Mouse (Mus musculus): ENCODE results near the gene Ghrhr.

Ghrhr gene

GRCm38 (mm10) chr6:55376076-55376475 lies at the start of gene Ghrhr:
Gene Ghrhr, plus strand, starts transcription at chr6:55376295.
- in situ Hi-C loops (cut with MboI, MseI), result no loop called here

GRCm38 (mm10) chr6:55326299-55326698 lies 49.8 kb upstream of the Ghrhr start:
- in situ Hi-C loops (cut with MboI, MseI), result no loop called here

GRCm38 (mm10) chr6:55327326-55327725 lies 48.8 kb upstream of the Ghrhr start:
- in situ Hi-C loops (cut with MboI, MseI), result no loop called here

GRCm38 (mm10) chr6:55328179-55328578 lies 47.9 kb upstream of the Ghrhr start:
- in situ Hi-C loops (cut with MboI, MseI), result no loop called here

- in situ Hi-C loops (cut with MboI, MseI), result no loop called here
Observed at GRCm38 (mm10) chr6:55331315-55331714, 44.8 kb upstream of the Ghrhr start.

GRCm38 (mm10) chr6:55332100-55332772 lies 43.9 kb upstream of the Ghrhr start:
- in situ Hi-C loops (cut with MboI, MseI), result no loop called here

- in situ Hi-C loops (cut with MboI, MseI), result no loop called here
Observed at GRCm38 (mm10) chr6:55332773-55333109, 43.4 kb upstream of the Ghrhr start.

- in situ Hi-C loops (cut with MboI, MseI), result no loop called here
Observed at GRCm38 (mm10) chr6:55335989-55336514, 40.0 kb upstream of the Ghrhr start, which contains the start of gene Aqp1. Gene Aqp1, plus strand, starts transcription at chr6:55336432.

GRCm38 (mm10) chr6:55337242-55337641 lies 38.9 kb upstream of the Ghrhr start:
- in situ Hi-C loops (cut with MboI, MseI), result no loop called here

- in situ Hi-C loops (cut with MboI, MseI), result no loop called here
Observed at GRCm38 (mm10) chr6:55338077-55338476, 38.0 kb upstream of the Ghrhr start.

- in situ Hi-C loops (cut with MboI, MseI), result no loop called here
Observed at GRCm38 (mm10) chr6:55338934-55339825, 36.9 kb upstream of the Ghrhr start.

- in situ Hi-C loops (cut with MboI, MseI), result no loop called here
Observed at GRCm38 (mm10) chr6:55341688-55342087, 34.4 kb upstream of the Ghrhr start.

GRCm38 (mm10) chr6:55342328-55342727 lies 33.8 kb upstream of the Ghrhr start:
- in situ Hi-C loops (cut with MboI, MseI), result no loop called here

GRCm38 (mm10) chr6:55343446-55343845 lies 32.6 kb upstream of the Ghrhr start:
- in situ Hi-C loops (cut with MboI, MseI), result no loop called here

- in situ Hi-C loops (cut with MboI, MseI), result no loop called here
Observed at GRCm38 (mm10) chr6:55344291-55345016, 31.6 kb upstream of the Ghrhr start.

- in situ Hi-C loops (cut with MboI, MseI), result no loop called here
Observed at GRCm38 (mm10) chr6:55345264-55345663, 30.8 kb upstream of the Ghrhr start.

- in situ Hi-C loops (cut with MboI, MseI), result no loop called here
Observed at GRCm38 (mm10) chr6:55346491-55346890, 29.6 kb upstream of the Ghrhr start.

GRCm38 (mm10) chr6:55347711-55348571 lies 28.2 kb upstream of the Ghrhr start:
- in situ Hi-C loops (cut with MboI, MseI), result no loop called here

- in situ Hi-C loops (cut with MboI, MseI), result no loop called here
Observed at GRCm38 (mm10) chr6:55349231-55349630, 26.9 kb upstream of the Ghrhr start.

GRCm38 (mm10) chr6:55350383-55350952 lies 25.6 kb upstream of the Ghrhr start:
- in situ Hi-C loops (cut with MboI, MseI), result no loop called here

GRCm38 (mm10) chr6:55351712-55352111 lies 24.4 kb upstream of the Ghrhr start:
- in situ Hi-C loops (cut with MboI, MseI), result no loop called here

All from T-helper 1 cell (primary cell).